In genomic region chr14:32168653-32169231, GRCm38 (mm10) we compare ENCODE assay signal across 10 mouse cellular contexts. TPM values are rescaled to one million over a fixed set of nuclear protein-coding genes. Genes with fewer than 3 reads are reported as not detected.
DNase-seq lines count a peak whose midpoint lies in the region; ATAC-seq and TF ChIP-seq lines count a peak whose summit lies in the region.
"Had no signal": no experiment of that assay in that cellular context is flagged by ENCODE, and none has a peak within 500 bp of the region (broad histone marks: within the 10 kb centered on the region; RNA-seq: fewer than 3 reads in every experiment).

No protein-coding gene starts in this region.

- H3K4me3 ChIP-seq in lung, embryonic 14.5 days (ENCODE audit: low read depth, low read length), result no peak overlapping the region
- H3K4me3 ChIP-seq in bone marrow macrophage, adult 2 months (ENCODE audit: insufficient read depth, low read length), result peak overlapping the region; percentile 48
- no peak overlapping the region for H3K4me3 ChIP-seq in neural tube, embryonic 15.5 days (replicated peaks)
- H3K4me3 ChIP-seq: forebrain, embryonic 13.5 days had no signal

- peak overlapping the region; percentile 31 for H3K4me2 ChIP-seq in lung, embryonic 14.5 days
- H3K4me2 ChIP-seq in neural tube, embryonic 15.5 days, result no peak overlapping the region
- H3K4me2 ChIP-seq: forebrain, embryonic 13.5 days had no signal

- H3K27ac ChIP-seq in lung, embryonic 14.5 days (ENCODE audit: low read depth), result peak overlapping the region; percentile 77
- H3K27ac ChIP-seq in bone marrow macrophage, adult 2 months (ENCODE audit: insufficient read depth, low read depth, low read length), result peak overlapping the region; percentile 97
- H3K27ac ChIP-seq in neural tube, embryonic 15.5 days (replicated peaks), result no peak overlapping the region
- H3K27ac ChIP-seq: forebrain, embryonic 13.5 days had no signal

- DNase-seq in lung, embryonic 14.5 days, result peak; percentile 19
- DNase-seq in lung, postnatal 4 days, result no peak
- no peak for DNase-seq in layer of hippocampus, adult 9-10 months (ENCODE audit: low spot score)
- DNase-seq: cerebellum, postnatal 10 days had no signal

- H3K9ac ChIP-seq in lung, embryonic 14.5 days, result no peak overlapping the region; the same call in 1 of the 2 replicates
- H3K9ac ChIP-seq in neural tube, embryonic 15.5 days (replicated peaks), result no peak overlapping the region
- H3K9ac ChIP-seq: forebrain, embryonic 13.5 days had no signal

- no peak for ATAC-seq in lung, embryonic 14.5 days (ENCODE audit: insufficient read depth)
- ATAC-seq in erythroid progenitor cell, adult 5-6 weeks (replicated peaks; ENCODE audit: low FRiP score, poor library complexity, severe bottlenecking), result peak; percentile 83
- ATAC-seq in megakaryocyte progenitor cell, adult 5-6 weeks (replicated peaks; ENCODE audit: poor library complexity), result peak; percentile 64
- no peak for ATAC-seq in neural tube, embryonic 15.5 days (ENCODE audit: low FRiP score)
- ATAC-seq: forebrain, embryonic 13.5 days had no signal

- no peaks in the 10 kb centered on the region for H3K27me3 ChIP-seq in lung, embryonic 14.5 days (ENCODE audit: insufficient read depth, low read length)
- H3K27me3 ChIP-seq in neural tube, embryonic 15.5 days (replicated peaks), result no peaks in the 10 kb centered on the region
- H3K27me3 ChIP-seq: forebrain, embryonic 13.5 days had no signal

- peaks cover 23% of the 10 kb centered on the region for H3K36me3 ChIP-seq in lung, embryonic 14.5 days (ENCODE audit: insufficient read depth)
- peaks cover 15% of the 10 kb centered on the region for H3K36me3 ChIP-seq in neural tube, embryonic 15.5 days

- 65% methylated on average over 3 of the region's 3 CpGs for WGBS in lung, embryonic 14.5 days
- WGBS in neural tube, embryonic 15.5 days, result 82% methylated on average over 3 of the region's 3 CpGs

- no peaks in the 10 kb centered on the region for H3K9me3 ChIP-seq in lung, embryonic 14.5 days (ENCODE audit: low read depth, low read length)
- H3K9me3 ChIP-seq in neural tube, embryonic 15.5 days (replicated peaks), result no peaks in the 10 kb centered on the region
- H3K9me3 ChIP-seq: forebrain, embryonic 13.5 days had no signal

- no peak for TF ChIP-seq CTCF in lung, embryonic 14.5 days (IDR thresholded peaks at IDR 0.05; ENCODE audit: low read depth)
- no peak for TF ChIP-seq CTCF in bone marrow macrophage, adult 2 months (IDR thresholded peaks at IDR 0.05; ENCODE audit: low read depth, low read length)

- TF ChIP-seq POLR2A in bone marrow macrophage, adult 2 months (IDR thresholded peaks at IDR 0.05; ENCODE audit: borderline replicate concordance, low read depth, low read length), result no peak

- peaks cover 7% of the 10 kb centered on the region; the same call in 1 of the 2 replicates for H3K4me1 ChIP-seq in lung, embryonic 14.5 days (ENCODE audit: insufficient read depth)
- peaks cover 43% of the 10 kb centered on the region for H3K4me1 ChIP-seq in bone marrow macrophage, adult 2 months (ENCODE audit: control insufficient read depth, insufficient read depth, low read length)
- peaks cover 16% of the 10 kb centered on the region for H3K4me1 ChIP-seq in neural tube, embryonic 15.5 days

RNA-seq across cellular contexts. Expression of gene Ncoa4, which starts 9.1 kb away (rescaled TPM):
- polyA plus RNA-seq in lung, embryonic 14.5 days (2014; fragmentation: Nextera tagmentation; extraction: Ambion mirVana), result 105 and 108 TPM in 2 replicates
- polyA plus RNA-seq in bone marrow macrophage, adult 2 months (2012; ENCODE audit: insufficient read depth, insufficient read length, missing spikeins), result 173 and 209 TPM in 2 replicates
- total RNA-seq in erythroid progenitor cell, adult 5-6 weeks (2015; ENCODE audit: low replicate concordance), result 292 and 362 TPM in 2 replicates
- 249 and 315 TPM in 2 replicates for total RNA-seq in erythroid progenitor cell, adult 5-6 weeks (2017; ENCODE audit: low replicate concordance)
- 245 and 252 TPM in 2 replicates for total RNA-seq in megakaryocyte progenitor cell, adult 5-6 weeks (2015)
- total RNA-seq in megakaryocyte progenitor cell, adult 5-6 weeks (2017), result 194 and 212 TPM in 2 replicates
- polyA plus RNA-seq in neural tube, embryonic 15.5 days (2015; fragmentation: Nextera tagmentation; extraction: Ambion mirVana), result 97.9 and 110 TPM in 2 replicates

RNA-seq across cellular contexts. Expression of gene Msmb, which starts 26.9 kb away (rescaled TPM):
- not detected in 2 replicates for polyA plus RNA-seq in lung, embryonic 14.5 days (2014; fragmentation: Nextera tagmentation; extraction: Ambion mirVana)
- not detected in 2 replicates for polyA plus RNA-seq in bone marrow macrophage, adult 2 months (2012; ENCODE audit: insufficient read depth, insufficient read length, missing spikeins)
- total RNA-seq in erythroid progenitor cell, adult 5-6 weeks (2015; ENCODE audit: low replicate concordance), result not detected in 2 replicates
- not detected in 2 replicates for total RNA-seq in erythroid progenitor cell, adult 5-6 weeks (2017; ENCODE audit: low replicate concordance)
- total RNA-seq in megakaryocyte progenitor cell, adult 5-6 weeks (2015), result not detected in 2 replicates
- total RNA-seq in megakaryocyte progenitor cell, adult 5-6 weeks (2017), result not detected in 2 replicates
- polyA plus RNA-seq in neural tube, embryonic 15.5 days (2015; fragmentation: Nextera tagmentation; extraction: Ambion mirVana), result not detected in 2 replicates
- total RNA-seq: left cerebral cortex, adult 18-20 months had no signal
- polyA plus RNA-seq: forebrain, embryonic 13.5 days had no signal

RNA-seq across cellular contexts. Expression of gene Timm23, which starts 33.0 kb away (rescaled TPM):
- 293 and 296 TPM in 2 replicates for polyA plus RNA-seq in lung, embryonic 14.5 days (2014; fragmentation: Nextera tagmentation; extraction: Ambion mirVana)
- 35.2 and 40.5 TPM in 2 replicates for polyA plus RNA-seq in bone marrow macrophage, adult 2 months (2012; ENCODE audit: insufficient read depth, insufficient read length, missing spikeins)
- 50.3 and 60.2 TPM in 2 replicates for total RNA-seq in erythroid progenitor cell, adult 5-6 weeks (2015; ENCODE audit: low replicate concordance)
- total RNA-seq in erythroid progenitor cell, adult 5-6 weeks (2017; ENCODE audit: low replicate concordance), result 35.0 and 38.0 TPM in 2 replicates
- total RNA-seq in megakaryocyte progenitor cell, adult 5-6 weeks (2015), result 237 and 249 TPM in 2 replicates
- 159 and 183 TPM in 2 replicates for total RNA-seq in megakaryocyte progenitor cell, adult 5-6 weeks (2017)
- polyA plus RNA-seq in neural tube, embryonic 15.5 days (2015; fragmentation: Nextera tagmentation; extraction: Ambion mirVana), result 251 and 260 TPM in 2 replicates

RNA-seq across cellular contexts. Expression of gene Parg, which starts 33.0 kb away (rescaled TPM):
- 53.4 and 54.5 TPM in 2 replicates for polyA plus RNA-seq in lung, embryonic 14.5 days (2014; fragmentation: Nextera tagmentation; extraction: Ambion mirVana)
- polyA plus RNA-seq in bone marrow macrophage, adult 2 months (2012; ENCODE audit: insufficient read depth, insufficient read length, missing spikeins), result 23.3 TPM in 2 replicates
- total RNA-seq in erythroid progenitor cell, adult 5-6 weeks (2015; ENCODE audit: low replicate concordance), result 26.3 and 28.1 TPM in 2 replicates
- total RNA-seq in erythroid progenitor cell, adult 5-6 weeks (2017; ENCODE audit: low replicate concordance), result 61.9 and 69.3 TPM in 2 replicates
- total RNA-seq in megakaryocyte progenitor cell, adult 5-6 weeks (2015), result 44.1 and 48.1 TPM in 2 replicates
- total RNA-seq in megakaryocyte progenitor cell, adult 5-6 weeks (2017), result 102 and 143 TPM in 2 replicates
- polyA plus RNA-seq in neural tube, embryonic 15.5 days (2015; fragmentation: Nextera tagmentation; extraction: Ambion mirVana), result 28.1 and 34.8 TPM in 2 replicates

Comparison
In these comparisons a context has a peak if more than half of its experiments do, and no peak if none do; other contexts are left out.
1. ATAC-seq: peak in erythroid progenitor cell, adult 5-6 weeks (single experiment) and megakaryocyte progenitor cell, adult 5-6 weeks (single experiment); none in lung, embryonic 14.5 days (single experiment) and neural tube, embryonic 15.5 days (single experiment).